Mouse (Mus musculus) retina, postnatal 7 days (tissue): ENCODE results near the gene Eya2.
A peak's percentile ranks its signal among the peaks of the same experiment; 100 is the strongest.
"Not testable (repeated sequence)": the region's sequence is repeated elsewhere in the genome, so short reads cannot be mapped to it uniquely, and the experiment has no call there.

Experiments used
- DNase-seq: peaks from one replicate; pipeline ENCODE4 v3.0.0-alpha.2; 2012; ENCODE audit warnings: low read depth, low spot score

The Eya2 gene

GRCm38 (mm10) chr2:165769375-165769948 lies 174.6 kb downstream of the Eya2 start:
- no peak for DNase-seq

GRCm38 (mm10) chr2:165778927-165779326 lies 184.1 kb downstream of the Eya2 start:
- peak; percentile 64 for DNase-seq

- DNase-seq: peak; percentile 65
Measured at GRCm38 (mm10) chr2:165782324-165782723, 187.5 kb downstream of the Eya2 start.

GRCm38 (mm10) chr2:165785312-165786036 lies 190.6 kb downstream of the Eya2 start:
- no peak for DNase-seq

GRCm38 (mm10) chr2:165786467-165786866 lies 191.6 kb downstream of the Eya2 start:
- DNase-seq: no peak

GRCm38 (mm10) chr2:165788005-165788404 lies 193.2 kb downstream of the Eya2 start:
- no peak for DNase-seq

GRCm38 (mm10) chr2:165788796-165789195 lies 194.0 kb downstream of the Eya2 start:
- no peak for DNase-seq

- no peak for DNase-seq
Measured at GRCm38 (mm10) chr2:165789667-165790066, 194.8 kb downstream of the Eya2 start.

GRCm38 (mm10) chr2:165791026-165791425 lies 196.2 kb downstream of the Eya2 start:
- DNase-seq: no peak

GRCm38 (mm10) chr2:165791657-165792056 lies 196.8 kb downstream of the Eya2 start:
- peak; percentile 42 for DNase-seq

- no peak for DNase-seq
Measured at GRCm38 (mm10) chr2:165792431-165793282, 197.8 kb downstream of the Eya2 start.

GRCm38 (mm10) chr2:165793283-165793638 lies 198.4 kb downstream of the Eya2 start:
- DNase-seq: no peak

- DNase-seq: no peak
Measured at GRCm38 (mm10) chr2:165797876-165798275, 203.0 kb downstream of the Eya2 start.

GRCm38 (mm10) chr2:165800174-165800573 lies 205.3 kb downstream of the Eya2 start:
- not testable (repeated sequence) for DNase-seq

- no peak for DNase-seq
Measured at GRCm38 (mm10) chr2:165808179-165808975, 213.5 kb downstream of the Eya2 start.

- no peak for DNase-seq
Measured at GRCm38 (mm10) chr2:165809091-165809490, 214.3 kb downstream of the Eya2 start.

- DNase-seq: no peak
Measured at GRCm38 (mm10) chr2:165809901-165810477, 215.2 kb downstream of the Eya2 start.

GRCm38 (mm10) chr2:165811536-165811935 lies 216.7 kb downstream of the Eya2 start:
- DNase-seq: peak; percentile 33

- no peak for DNase-seq
Measured at GRCm38 (mm10) chr2:165812889-165813288, 218.1 kb downstream of the Eya2 start.

- DNase-seq: no peak
Measured at GRCm38 (mm10) chr2:165815103-165815880, 220.5 kb downstream of the Eya2 start.
